Mouse (Mus musculus) CD8-positive naive resting alpha-beta T cell, adult 2 months (primary cell): ENCODE measurements at regions not wholly inside any gene's neighbourhood (a gene's known extent, or its start where the extent isn't known, plus 50 kb on each side); places are given as distances from the start of the nearest gene placed in this dataset.

Experiments used
- DNase-seq, 2 experiments: peaks; one replicate each; pipeline ENCODE4 v3.0.0; 2022; ENCODE audit warnings: low read depth in 2 of 2, low spot score in 2 of 2

- no peak for DNase-seq
These were observed 183.4 kb downstream of the Ly86 start for GRCm38 (mm10) chr13:37528380-37528779.

GRCm38 (mm10) chr13:37528876-37529275, 183.9 kb downstream of the Ly86 start:
- no peak for DNase-seq

DNA sequence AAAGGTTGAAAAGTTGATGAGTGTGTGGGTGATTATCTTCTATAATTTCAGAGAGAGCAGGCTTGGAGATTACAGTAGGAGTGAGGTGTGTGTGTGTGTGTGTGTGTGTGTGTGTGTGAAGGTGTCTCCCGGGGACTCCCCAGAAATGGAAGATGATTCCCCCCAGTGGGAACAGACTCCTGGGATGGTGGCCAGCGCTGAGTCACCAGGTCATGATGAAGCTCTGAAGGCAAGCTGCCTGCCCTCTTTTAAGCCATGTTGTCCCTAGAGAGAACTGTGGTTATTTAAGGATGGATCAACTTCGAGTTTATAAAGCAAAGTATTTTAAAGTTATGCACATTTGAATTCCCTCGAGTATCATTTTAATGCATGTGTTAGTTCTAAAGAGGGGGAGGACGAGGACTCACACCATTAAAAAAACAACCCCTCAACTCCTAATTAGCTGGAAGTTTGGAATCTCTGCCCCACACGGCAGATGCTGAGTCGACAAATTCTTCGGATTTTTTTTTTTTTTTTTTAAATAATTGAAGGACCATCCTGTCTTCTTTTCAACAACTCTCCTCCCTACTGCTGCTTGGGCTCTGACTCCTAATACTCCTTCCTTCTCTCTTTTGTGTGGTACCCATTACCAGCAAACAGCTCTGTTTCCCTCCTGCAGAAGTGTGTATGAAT, 186.6 kb downstream of the Ly86 start:
- DNase-seq, result no peak

DNA sequence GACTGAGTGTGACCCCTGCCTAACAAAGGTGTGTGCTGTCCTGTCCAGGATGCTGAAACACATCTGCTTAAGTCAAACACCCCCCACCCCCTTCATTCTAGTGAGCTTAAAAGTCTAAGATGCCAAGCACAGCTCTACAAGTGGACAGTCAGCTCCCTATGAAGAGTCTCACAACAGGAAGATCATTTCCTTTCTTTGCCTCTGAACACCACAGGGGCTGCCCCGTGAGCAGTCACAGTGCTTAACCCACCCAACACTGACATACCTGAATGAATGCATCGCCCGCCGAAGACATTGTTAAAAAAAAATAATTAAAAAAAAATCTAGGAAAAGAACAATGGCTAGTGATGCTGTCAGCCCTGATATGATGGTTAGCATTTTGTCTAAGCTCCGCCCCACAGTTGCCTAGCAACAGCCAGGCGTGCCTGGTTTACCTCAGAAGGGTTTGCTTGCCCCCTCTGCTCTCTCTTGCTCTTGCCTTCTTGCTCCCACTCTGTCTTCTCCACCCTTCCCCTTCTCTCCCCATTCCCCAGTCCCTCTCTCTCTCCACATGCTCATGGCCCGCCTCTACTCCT, 187.7 kb downstream of the Ly86 start:
- peak in 1 of 2 experiments; percentile 25 for DNase-seq

DNA sequence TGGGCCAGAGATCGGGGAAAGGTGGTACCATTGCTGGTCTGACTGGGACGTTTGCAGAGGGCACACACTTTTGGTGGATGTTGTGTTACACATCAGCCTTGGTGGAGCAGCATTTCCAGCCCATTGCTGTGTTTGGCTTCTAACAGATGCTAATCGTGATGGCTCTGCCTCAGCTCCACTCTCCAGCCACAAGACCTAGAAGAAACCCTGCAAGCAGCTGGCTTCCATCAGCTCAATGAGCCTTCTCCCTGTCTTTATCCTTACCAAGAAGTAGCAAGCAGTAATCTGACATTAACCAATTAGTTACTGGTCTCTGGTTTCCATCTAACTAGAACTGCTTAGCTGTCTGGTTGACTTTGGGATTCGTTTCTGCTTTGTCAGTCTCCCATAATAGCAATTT, 188.8 kb downstream of the Ly86 start:
- DNase-seq, result no peak

GRCm38 (mm10) chr13:37537330-37537729, 192.3 kb downstream of the Ly86 start:
- DNase-seq, result no peak

DNA sequence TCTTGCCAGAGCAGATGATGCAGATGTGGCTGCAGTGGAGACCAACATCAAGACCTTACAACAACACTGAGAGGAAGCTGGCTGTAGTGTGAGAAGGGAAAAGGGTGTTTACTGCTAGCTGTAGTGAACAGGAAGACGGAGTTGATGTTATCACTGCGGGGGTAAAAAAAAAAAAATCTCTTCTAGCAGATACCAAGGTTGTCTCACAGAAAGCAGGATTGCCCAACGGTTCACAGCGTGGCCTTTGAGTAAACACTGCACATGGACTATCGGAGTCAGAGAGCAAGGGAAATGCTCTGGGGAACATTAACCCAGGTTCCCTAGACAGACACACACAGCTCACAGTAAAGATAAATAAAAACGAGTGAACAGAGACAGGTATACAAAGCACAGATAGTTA, 192.8 kb downstream of the Ly86 start:
- DNase-seq, result no peak

- no peak for DNase-seq
These were observed 196.0 kb downstream of the Ly86 start for GRCm38 (mm10) chr13:37540980-37541531.

GRCm38 (mm10) chr13:37541674-37542073, 196.7 kb downstream of the Ly86 start:
- peak; percentile 78 to 79 for DNase-seq

GRCm38 (mm10) chr13:37542744-37543196, 197.8 kb downstream of the Ly86 start:
- DNase-seq, result no peak

GRCm38 (mm10) chr13:37543788-37544187, 198.8 kb downstream of the Ly86 start:
- no peak for DNase-seq

- DNase-seq, result no peak
These were observed 199.7 kb downstream of the Ly86 start for GRCm38 (mm10) chr13:37544696-37545095.

DNA sequence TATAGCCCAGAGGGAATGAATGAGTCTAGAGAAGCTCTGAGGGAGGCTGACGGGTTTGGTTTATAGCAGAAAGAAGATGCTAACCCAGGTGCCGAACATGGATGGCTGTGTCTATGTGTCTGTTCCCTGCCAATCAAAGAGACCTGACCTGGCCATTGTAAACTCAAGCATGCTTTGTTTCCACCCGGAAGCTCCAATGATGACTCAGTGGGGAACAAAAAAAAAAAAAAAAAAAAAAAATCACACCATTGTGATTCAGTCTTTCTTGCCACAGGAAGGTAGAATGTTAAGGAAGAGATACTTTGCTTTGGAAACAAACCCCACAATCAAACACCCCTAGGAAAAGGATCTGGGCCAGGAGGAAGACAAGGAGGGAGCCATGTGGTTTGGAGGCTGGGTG, 201.5 kb downstream of the Ly86 start:
- DNase-seq, result no peak

- DNase-seq, result no peak
These were observed 205.6 kb downstream of the Ly86 start for GRCm38 (mm10) chr13:37550584-37550983.

GRCm38 (mm10) chr13:37553392-37553791, 208.4 kb downstream of the Ly86 start:
- no peak for DNase-seq

DNA sequence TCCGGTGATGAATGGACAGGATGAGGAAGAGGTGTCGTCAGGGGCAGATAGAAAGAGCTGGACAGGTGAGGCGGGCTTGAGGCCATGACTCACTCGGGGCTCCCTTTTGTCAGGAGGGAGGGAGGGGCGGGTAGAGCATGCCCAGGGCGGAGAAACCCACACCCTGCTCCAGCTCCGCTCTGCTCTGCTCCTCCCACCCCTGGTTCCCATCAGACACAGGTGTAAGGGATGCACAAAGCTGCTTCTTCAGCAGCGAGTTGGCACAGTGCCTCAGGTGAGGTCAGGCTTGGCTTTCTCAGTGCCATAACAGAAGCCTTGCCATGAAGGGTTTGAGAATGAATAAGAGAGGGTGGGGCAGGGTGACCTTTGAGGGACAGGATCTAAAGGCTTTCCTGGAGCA, 212.2 kb downstream of the Ly86 start:
- DNase-seq, result no peak

- no peak for DNase-seq
These were observed 212.8 kb downstream of the Ly86 start for GRCm38 (mm10) chr13:37557766-37558165.

DNA sequence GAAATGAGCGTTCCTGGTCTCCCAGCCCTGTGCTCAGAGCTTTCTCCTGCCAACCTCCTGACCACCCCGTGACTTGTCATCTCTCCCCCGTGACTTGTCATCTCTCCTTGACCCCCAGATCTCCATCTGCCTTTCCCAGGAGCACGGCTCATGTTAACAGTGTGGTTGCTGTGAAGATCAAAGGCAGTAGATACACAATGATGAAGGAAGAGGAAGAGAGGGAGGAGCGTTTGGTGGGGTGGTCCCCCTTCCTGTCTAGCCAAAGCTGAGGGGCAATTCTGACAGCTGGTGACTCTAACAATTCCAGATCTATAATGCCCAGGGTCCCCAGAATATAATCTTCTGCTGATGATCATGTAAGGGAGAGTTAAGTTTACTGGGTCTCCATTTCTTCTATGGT, 214.0 kb downstream of the Ly86 start:
- no peak for DNase-seq

- DNase-seq, result peak in 1 of 2 experiments; percentile 25
These were observed 214.8 kb downstream of the Ly86 start for GRCm38 (mm10) chr13:37559706-37560313.

DNA sequence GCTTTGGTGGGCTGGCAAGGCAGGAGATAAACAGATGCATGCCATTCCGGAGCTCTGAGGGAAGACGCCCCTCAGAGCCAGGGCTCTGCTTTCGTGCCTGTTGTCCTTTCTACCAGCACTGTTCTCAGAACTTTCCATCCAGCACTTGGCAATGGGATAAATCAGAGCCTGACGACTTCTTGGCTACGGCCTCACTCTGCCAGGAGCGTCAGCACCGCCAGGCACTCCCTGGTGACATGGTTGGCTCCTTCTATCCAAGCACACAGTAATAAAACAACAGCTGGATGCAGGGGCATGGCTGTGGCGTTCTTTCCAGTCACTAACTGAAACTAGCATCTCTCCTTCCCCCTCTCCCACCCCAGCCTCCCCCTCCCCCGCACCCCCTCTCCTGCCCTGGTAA, 215.4 kb downstream of the Ly86 start:
- DNase-seq, result no peak

DNA sequence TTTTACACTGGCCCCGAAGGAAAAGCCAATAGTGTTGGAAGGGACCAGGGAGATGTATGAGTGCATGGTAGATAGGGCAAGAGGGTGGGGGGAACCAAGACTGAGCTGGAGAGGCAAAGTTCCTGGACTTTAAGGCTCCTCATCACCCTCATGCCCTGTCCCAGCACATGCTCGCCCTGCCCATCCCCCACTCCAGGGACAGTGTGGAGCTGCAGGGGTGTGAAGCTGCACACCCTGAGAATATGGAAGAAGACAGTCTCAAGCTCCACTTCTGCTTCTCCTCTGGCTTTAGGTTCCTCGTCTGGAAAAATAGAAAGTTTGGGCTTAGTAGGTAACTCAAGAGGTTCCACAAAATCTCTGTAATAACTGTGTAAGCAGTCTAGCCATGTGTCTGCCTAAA, 215.8 kb downstream of the Ly86 start:
- DNase-seq, result no peak

GRCm38 (mm10) chr13:37561437-37561836, 216.4 kb downstream of the Ly86 start:
- DNase-seq, result no peak
